Mouse (Mus musculus) activated CD4-positive, CD25-positive, alpha-beta regulatory T cell, adult 4 months (primary cell): ENCODE measurements around the gene Adgrg5. TPM values are rescaled to one million over a fixed set of nuclear protein-coding genes. Genes with fewer than 3 reads are reported as not detected.

Experiments
- polyA plus RNA-seq, 2 experiments: library from polyadenylated mRNA; unstranded; fragments of 100-300 nt; shearing (Covaris generic); gene quantifications; one replicate each; pipeline ENCODE4 v1.2.1; 2017

The Adgrg5 gene
- polyA plus RNA-seq, 2 experiments from 2014 or later: 1.3 to 1.4 TPM

Other genes starting within 250 kb of the Adgrg5 start
- under 1 TPM in 1 of 2 experiments, not detected in 1; 0.24 TPM for gene Pllp, start 227.4 kb upstream of the Adgrg5 start, polyA plus RNA-seq
- under 1 TPM in 1 of 2 experiments, not detected in 1; 0.34 TPM for gene Ccl22, start 178.1 kb upstream of the Adgrg5 start, polyA plus RNA-seq
- gene Cx3cl1, start 151.7 kb upstream of the Adgrg5 start, polyA plus RNA-seq: not detected
- under 1 TPM in 1 of 2 experiments, not detected in 1; 0.69 TPM for gene Ccl17, start 113.2 kb upstream of the Adgrg5 start, polyA plus RNA-seq
- 10 to 100 TPM; 34.1 to 40.2 TPM for gene Coq9, start 85.4 kb upstream of the Adgrg5 start, polyA plus RNA-seq
- 100 to 1,000 TPM in 1 of 2 experiments, 10 to 100 TPM in 1; 93.7 to 120 TPM for gene Ciapin1, start 85.3 kb upstream of the Adgrg5 start, polyA plus RNA-seq
- gene Polr2c, start 66.2 kb upstream of the Adgrg5 start, polyA plus RNA-seq: 100 to 1,000 TPM in 1 of 2 experiments, 10 to 100 TPM in 1; 89.2 to 117 TPM
- gene Dok4, start 47.4 kb upstream of the Adgrg5 start, polyA plus RNA-seq: under 1 TPM; 0.17 to 0.36 TPM
- under 1 TPM; 0.20 to 0.57 TPM for gene Ccdc102a, start 5.6 kb upstream of the Adgrg5 start, polyA plus RNA-seq
- 1 to 10 TPM; 1.8 to 2.8 TPM for gene Adgrg1, start 51.1 kb downstream of the Adgrg5 start, polyA plus RNA-seq
- under 1 TPM; 0.21 to 0.41 TPM for gene Adgrg3, start 94.0 kb downstream of the Adgrg5 start, polyA plus RNA-seq
- gene Drc7, start 131.4 kb downstream of the Adgrg5 start, polyA plus RNA-seq: not detected
- 10 to 100 TPM; 10.8 to 14.4 TPM for gene Katnb1, start 157.5 kb downstream of the Adgrg5 start, polyA plus RNA-seq